Mouse (Mus musculus) 416B (cell line): ENCODE data around the gene Slc9b2.
A peak's percentile ranks its signal among the peaks of the same experiment; 100 is the strongest.

Experiments
- DNase-seq: peaks from one replicate; pipeline ENCODE4 v3.0.0; 2011; ENCODE audit warnings: low read depth

Gene Slc9b2

GRCm38 (mm10) chr3:135307411-135308259 lies at the start of gene Slc9b2:
Slc9b2 (plus strand) TSS chr3:135307700.
- DNase-seq: no peak

GRCm38 (mm10) chr3:135258919-135259318 lies 48.6 kb upstream of the Slc9b2 start:
- DNase-seq: no peak

GRCm38 (mm10) chr3:135260233-135260632 lies 47.3 kb upstream of the Slc9b2 start:
- DNase-seq: no peak

GRCm38 (mm10) chr3:135268616-135269015 lies 38.9 kb upstream of the Slc9b2 start:
- DNase-seq: no peak

- DNase-seq: no peak
Measured at GRCm38 (mm10) chr3:135269391-135269990, 38.0 kb upstream of the Slc9b2 start.

GRCm38 (mm10) chr3:135272627-135273026 lies 34.9 kb upstream of the Slc9b2 start:
- no peak for DNase-seq

GRCm38 (mm10) chr3:135273047-135273446 lies 34.5 kb upstream of the Slc9b2 start:
- DNase-seq: no peak

- no peak for DNase-seq
Measured at GRCm38 (mm10) chr3:135280160-135280559, 27.3 kb upstream of the Slc9b2 start.

GRCm38 (mm10) chr3:135280669-135281415 lies 26.7 kb upstream of the Slc9b2 start, which contains the start of gene Bdh2:
Bdh2 (plus strand) TSS chr3:135281221.
- DNase-seq: peak; percentile 89

- peak; percentile 34 for DNase-seq
Measured at GRCm38 (mm10) chr3:135281701-135282100, 25.8 kb upstream of the Slc9b2 start.

GRCm38 (mm10) chr3:135285256-135285655 lies 22.2 kb upstream of the Slc9b2 start:
- no peak for DNase-seq

GRCm38 (mm10) chr3:135285807-135286206 lies 21.7 kb upstream of the Slc9b2 start:
- no peak for DNase-seq

- DNase-seq: no peak
Measured at GRCm38 (mm10) chr3:135288138-135288750, 19.3 kb upstream of the Slc9b2 start.

- DNase-seq: no peak
Measured at GRCm38 (mm10) chr3:135289148-135289547, 18.4 kb upstream of the Slc9b2 start.

GRCm38 (mm10) chr3:135290249-135290894 lies 17.1 kb upstream of the Slc9b2 start:
- DNase-seq: peak; percentile 78

- DNase-seq: no peak
Measured at GRCm38 (mm10) chr3:135293703-135294102, 13.8 kb upstream of the Slc9b2 start.

- no peak for DNase-seq
Measured at GRCm38 (mm10) chr3:135295559-135295958, 11.9 kb upstream of the Slc9b2 start.

GRCm38 (mm10) chr3:135298560-135298959 lies 8.9 kb upstream of the Slc9b2 start:
- DNase-seq: peak; percentile 91

- DNase-seq: no peak
Measured at GRCm38 (mm10) chr3:135300081-135300480, 7.4 kb upstream of the Slc9b2 start.

- no peak for DNase-seq
Measured at GRCm38 (mm10) chr3:135304060-135304459, 3.4 kb upstream of the Slc9b2 start.

- DNase-seq: no peak
Measured at GRCm38 (mm10) chr3:135304566-135304965, 2.9 kb upstream of the Slc9b2 start.
